Mouse (Mus musculus) layer of hippocampus, postnatal 36 days (tissue): ENCODE measurements around the gene Hoxc6. TPM values are rescaled to one million over a fixed set of nuclear protein-coding genes. Genes with fewer than 3 reads are reported as not detected.

Experiments used
- DNase-seq, 2 experiments: peaks; one replicate each; pipeline ENCODE4 v3.0.0; 2022
- total RNA-seq, 2 experiments: library from RNA; stranded (reverse); gene quantifications; 2 replicates each; pipeline ENCODE4 v1.2.3; 2021

The Hoxc6 gene
- total RNA-seq, 2 experiments from 2014 or later, result not detected

DNA sequence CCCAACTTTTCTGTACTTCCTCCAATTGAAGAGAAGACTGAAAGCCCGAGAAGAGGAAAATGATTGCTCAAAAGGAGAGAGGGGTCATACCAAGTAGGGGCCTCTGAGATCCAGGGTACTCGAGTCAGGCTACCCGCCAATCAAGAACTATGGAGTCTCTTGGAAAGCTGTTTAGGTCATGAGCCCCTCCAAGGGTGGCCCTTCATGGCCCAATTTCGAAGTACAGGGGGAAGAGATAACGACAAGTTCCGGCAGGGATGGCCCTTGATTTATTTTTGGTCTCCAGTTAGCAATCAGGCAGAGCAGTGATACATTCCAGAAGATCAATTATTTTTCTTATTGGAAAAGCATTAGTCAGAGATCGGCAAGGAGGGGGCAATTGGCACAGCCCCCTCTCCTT, 6.3 kb upstream of the Hoxc6 start:
- DNase-seq, result no peak

DNA sequence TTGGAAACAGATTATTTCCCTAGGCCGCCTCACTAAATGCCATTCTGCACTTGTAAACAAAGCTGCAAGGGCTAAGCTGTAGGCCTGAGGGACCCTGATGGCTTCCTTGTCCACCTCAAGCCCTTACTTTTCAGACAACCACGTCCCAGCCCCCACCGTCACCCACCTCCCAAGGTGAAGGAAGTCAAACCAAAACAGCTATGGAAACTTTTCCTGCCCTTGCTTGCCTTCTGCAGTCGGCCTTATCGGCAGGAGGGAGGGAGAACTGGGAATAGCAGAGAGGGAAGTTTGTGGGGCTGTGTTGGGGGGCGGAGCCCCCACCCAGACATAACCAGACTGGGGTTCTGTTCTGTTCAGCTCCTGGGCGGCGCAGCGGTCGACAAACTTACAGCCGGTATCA, 5.9 kb upstream of the Hoxc6 start:
- no peak for DNase-seq

DNA sequence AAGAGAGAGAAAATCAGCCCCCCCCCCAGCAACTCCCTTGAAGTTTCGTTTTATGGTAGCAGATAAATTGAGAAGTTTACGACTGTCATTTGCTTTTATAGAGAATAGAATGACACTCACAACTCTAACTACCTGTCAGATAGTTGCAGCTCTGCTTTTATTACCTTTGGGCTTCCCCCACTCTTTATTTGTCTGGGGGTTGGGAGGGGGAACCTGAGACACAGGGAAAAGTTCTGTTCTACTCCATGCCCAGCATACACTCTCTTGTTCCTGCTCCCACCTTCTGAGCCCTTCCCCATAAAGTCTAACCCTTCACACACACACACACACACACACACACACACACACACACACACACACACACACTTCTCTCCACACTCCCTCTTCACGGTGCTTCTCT, 5.2 kb upstream of the Hoxc6 start:
- DNase-seq, result no peak

DNA sequence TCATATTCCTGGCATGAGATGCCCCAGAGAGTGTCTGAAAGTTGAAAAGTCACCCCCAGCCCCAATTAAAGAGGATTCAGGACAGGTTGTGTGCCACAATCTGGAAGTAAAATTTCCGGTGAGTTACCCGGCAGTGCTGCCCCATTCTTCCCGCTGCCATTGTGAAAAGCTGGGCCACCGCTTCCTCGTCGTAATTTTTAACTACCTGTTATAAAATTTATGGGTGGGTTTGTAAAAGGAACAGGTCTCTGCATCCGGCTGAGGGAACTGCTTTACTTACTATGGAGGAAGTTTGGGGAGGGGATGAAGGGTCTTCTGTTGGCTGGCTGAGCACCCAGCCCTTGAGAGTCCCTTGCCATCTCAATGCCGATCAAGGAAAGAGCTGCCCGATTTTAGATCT, 1.5 kb upstream of the Hoxc6 start:
- DNase-seq, result no peak

DNA sequence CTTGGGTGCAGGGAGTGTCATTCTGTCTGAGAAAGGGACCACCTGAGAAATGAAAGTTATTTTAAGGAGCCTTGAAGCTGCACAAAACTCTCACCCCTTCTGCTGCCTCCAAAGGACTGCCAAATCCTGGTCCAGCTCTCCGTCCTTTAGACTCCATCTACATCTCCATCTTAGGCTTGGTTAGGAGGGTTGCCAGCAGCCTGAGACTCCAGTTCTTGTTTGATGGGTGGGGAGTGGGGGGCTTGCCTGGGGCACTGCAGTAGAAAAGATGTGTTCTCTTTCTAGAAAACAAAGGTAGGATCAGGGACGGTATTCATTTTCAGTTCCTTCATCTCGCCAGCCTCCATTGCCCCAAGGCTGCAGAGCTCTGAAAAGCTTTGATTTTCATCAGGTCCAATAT, 626 bp upstream of the Hoxc6 start:
- no peak for DNase-seq

DNA sequence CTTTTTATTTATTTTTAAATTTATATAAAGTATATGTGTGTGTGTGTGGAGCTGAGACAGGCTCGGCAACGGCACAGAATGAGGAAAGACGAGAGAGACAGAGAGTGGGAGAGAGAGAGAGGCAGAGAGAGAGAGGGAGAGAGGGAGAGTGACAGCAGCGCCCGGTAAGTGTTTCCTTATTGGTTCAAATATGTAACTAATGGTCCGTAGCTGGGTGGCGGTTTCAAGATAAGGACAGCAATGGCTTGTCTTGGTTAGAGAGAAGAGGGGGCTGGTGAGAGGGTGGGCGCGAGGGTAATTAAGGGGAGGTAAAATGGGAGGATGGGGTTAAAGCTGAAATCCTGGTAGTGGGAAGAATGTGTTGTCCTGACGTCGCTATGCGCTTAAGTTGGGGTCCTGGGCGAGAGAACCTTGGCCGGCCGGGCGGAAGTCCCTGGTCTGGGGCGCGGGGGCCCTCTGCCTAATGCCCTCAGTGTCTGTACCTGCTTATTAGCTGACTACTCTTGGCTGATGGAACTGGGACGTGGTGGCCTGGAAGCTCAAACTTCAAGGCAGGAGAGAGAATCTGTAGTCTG, 638 bp downstream of the Hoxc6 start:
- no peak for DNase-seq

DNA sequence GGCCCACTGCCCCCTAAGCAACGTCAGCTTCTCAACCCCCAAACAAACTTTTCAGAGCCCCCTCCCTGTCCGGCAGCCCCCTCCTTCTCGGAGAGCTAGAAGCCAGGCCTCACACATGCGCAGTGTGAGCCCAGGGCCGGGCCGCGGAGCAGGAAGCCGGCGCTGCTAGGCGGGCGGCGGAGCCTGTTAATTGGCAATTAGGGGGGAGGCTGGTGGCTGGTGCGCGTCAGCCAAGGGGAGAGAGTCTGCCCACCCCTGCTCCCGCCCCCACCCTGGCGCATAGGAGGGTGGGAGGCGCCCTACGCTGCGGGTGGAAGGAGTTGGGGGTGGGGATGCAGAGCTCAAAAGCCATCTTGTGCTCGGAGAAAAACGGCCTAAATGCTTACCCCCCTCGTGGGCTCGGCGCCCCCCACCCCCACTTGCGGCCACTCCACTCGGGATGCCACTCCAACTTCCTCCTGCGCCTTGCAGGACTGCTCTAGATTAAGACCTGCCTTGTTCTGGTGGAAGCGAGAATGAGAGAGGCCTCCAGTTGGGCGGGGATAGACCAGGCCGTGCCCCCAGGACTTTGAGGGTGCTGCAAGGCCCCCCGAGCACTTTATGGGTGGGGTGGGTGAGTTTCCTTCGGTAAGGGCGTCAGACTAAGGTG, 1.2 kb downstream of the Hoxc6 start:
- DNase-seq, result no peak

DNA sequence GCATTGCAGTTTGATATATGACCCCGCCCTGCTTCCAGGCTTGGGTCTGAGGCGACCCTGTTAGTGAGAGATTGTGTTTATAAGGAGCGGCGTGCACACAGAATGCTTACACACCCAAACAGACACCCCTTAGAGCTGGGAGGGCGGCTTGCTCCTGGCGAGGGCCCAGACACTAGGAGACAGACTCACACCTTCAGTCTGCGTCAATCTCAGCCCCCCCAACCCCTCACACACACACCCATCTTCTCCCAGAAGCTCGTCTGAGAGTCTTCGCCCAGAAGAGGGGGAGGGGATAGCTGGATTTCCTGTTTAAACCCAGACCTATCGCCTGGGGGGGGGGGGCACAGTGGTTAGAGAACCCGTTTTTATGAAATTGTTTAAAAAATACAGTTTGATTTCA, 1.9 kb downstream of the Hoxc6 start:
- DNase-seq, result no peak

DNA sequence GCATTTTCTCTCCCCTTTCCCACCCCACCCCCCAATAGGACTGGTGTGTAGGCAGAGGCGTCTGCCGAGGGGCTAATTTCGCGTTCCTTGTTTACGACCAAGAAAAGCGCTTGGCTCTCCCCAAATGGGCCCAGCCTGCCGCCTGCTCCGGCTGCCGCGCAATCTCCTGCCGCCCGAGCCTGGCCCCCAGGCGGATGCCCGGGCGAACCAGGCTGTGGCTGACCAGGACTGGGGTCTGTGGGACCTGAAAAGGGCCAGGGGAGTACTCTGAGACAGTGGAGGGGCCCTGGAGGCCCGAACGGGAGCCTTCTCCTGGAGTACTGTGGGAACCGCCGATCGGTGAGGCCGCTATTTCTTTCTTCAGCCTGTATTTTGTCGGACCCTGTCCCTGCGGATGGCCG, 2.4 kb downstream of the Hoxc6 start:
- no peak for DNase-seq

DNA sequence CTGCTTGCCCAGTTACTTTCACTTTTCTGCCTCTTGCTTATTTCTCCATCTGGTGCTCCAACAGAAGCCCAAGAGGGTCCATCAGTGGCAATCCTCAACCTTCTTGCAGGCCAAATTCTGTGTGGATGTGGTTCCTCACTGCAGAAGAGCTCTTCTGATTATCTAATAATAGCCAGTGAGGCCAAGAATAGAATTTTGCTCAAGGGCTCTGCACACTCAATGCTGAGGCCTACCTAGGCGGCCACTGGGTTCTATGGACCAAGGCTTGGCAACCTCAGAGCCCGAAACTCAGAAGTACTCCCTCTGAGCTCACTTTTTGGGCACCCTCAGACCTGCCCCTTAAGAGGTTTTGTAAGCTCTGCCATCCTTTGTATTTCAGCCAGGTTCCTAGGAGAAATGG, 3.3 kb downstream of the Hoxc6 start:
- no peak for DNase-seq

DNA sequence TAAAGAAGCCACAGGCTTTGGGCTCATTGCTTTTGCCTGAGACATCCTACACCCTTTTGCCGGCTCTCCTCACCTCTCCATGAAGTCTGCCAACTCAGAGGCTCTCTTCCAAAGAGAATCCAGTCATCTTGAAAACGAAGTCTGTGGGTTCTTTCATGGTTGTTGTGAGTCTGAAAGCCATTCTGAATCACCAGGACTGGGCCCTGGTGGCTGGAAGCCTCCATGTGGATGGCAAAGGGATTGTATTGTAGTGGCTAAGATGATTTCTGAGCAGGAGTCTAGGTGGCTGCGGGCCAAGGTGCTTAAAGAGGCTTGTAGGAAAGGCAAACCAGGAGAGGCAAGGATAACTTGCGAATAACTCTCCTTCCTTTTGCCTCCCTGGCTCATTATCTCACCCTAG, 4.1 kb downstream of the Hoxc6 start:
- DNase-seq, result no peak

DNA sequence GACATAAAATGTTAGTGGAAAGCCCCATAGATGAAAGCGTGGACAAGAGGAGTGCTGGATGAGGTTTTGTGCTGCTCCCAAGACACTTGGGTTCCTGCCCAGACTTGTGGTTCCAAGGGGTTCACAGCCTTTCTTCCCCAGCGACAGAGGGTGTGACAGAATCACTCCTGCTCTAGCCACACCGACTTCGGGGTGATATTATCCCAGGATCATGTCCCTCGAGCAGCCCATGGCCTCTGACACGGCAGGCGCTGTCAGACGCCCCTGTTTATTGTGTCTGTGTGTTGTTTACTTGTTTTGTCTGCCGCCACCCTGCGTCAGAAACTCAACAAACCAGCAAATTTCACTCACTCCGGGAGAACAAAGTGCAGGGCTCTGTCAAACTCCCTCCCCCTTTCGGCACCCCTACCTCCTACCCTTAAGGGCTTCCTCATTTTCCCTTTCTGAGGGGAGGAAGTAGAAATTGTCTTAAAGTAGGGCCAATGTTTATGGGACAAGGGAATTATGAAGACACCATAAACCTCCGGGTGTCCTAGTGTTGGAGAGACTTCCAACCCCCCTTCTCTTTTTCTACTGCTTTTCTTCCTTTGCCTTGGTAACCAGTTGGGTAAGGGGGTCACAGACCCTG, 4.9 kb downstream of the Hoxc6 start:
- no peak for DNase-seq

DNA sequence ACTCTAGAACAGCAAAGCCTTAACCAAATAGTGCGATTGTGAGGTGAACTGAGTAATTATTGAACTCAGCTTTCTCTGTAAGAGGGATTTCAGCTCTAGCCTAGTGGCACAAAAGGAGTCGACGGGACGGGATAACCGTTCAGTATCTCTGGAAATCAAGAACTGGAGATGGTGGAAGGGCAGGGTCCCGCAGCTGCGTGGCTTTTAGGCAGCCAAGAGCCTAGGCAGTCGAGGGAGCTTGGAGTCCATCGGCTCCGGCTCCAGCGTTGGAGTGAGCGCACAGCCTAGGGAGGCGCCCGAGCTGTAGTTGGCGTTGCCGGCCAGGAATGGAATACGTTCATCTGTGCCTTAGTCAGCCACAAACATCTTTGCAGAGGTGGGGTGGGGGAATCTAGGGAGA, 7.3 kb downstream of the Hoxc6 start:
- DNase-seq, result no peak

DNA sequence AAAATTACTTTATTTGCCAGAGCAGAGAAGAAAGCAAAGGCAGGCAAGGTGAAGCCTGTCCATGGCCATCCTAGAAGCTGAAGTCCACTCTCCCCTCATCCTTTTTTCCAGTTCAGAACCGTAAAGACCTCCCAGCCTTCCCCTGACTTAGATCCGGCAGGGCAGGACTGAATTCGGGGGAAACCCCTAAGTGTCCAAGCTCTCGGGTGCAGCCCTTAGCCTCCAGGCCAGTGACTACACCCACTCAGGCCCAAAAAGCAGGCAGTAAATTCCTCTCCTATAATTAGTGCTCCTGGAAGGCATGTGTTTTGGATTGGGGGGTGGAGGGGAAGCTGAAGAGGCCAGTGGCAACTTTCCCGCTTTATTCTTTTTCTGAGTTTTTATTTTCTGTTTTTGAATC, 7.7 kb downstream of the Hoxc6 start:
- no peak for DNase-seq

DNA sequence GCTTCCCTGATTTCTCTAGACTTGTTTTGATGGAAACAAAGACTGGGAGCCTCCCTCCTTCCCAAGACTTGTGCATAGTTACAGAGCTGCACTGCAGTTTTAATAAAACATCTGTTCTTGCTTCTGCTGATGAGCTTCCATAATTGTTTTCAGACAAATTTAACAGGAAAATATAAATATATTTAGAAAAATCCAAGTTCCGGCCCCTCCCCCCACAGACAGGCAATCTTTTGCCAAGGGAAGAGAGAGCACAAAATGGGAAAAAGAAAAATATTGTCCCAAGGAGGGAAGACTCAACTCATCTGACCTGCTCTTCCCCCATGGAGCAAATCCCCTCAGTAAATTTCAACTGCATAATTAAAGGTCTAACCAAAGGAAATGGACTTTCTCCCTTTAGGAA, 8.3 kb downstream of the Hoxc6 start:
- no peak for DNase-seq

DNA sequence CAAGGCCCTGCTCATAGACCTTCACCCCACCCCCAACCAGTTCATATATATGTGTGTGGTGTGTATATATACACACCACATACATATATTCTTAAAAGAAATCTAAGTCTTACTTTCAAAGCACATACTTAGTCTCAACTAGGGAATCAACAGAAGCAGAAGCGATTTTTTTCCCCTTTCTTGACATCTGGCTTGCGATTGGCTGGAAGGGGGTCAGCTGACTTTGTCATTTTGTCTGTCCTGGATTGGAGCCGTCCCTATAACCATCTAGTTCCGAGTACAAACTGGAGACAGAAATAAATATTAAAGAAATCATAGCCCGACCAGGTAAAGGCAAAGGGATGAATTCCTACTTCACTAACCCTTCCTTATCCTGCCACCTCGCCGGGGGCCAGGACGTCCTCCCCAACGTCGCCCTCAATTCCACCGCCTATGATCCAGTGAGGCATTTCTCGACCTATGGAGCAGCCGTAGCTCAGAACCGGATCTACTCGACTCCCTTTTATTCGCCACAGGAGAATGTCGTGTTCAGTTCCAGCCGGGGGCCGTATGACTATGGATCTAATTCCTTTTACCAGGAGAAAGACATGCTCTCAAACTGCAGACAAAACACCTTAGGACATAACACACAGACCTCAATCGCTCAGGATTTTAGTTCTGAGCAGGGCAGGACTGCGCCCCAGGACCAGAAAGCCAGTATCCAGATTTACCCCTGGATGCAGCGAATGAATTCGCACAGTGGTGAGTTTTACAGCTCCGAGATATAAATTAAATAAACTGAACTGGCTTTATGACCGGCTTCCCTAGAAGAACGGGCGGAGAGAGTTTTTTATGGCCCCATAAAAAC, 11.4 kb downstream of the Hoxc6 start:
- no peak for DNase-seq

DNA sequence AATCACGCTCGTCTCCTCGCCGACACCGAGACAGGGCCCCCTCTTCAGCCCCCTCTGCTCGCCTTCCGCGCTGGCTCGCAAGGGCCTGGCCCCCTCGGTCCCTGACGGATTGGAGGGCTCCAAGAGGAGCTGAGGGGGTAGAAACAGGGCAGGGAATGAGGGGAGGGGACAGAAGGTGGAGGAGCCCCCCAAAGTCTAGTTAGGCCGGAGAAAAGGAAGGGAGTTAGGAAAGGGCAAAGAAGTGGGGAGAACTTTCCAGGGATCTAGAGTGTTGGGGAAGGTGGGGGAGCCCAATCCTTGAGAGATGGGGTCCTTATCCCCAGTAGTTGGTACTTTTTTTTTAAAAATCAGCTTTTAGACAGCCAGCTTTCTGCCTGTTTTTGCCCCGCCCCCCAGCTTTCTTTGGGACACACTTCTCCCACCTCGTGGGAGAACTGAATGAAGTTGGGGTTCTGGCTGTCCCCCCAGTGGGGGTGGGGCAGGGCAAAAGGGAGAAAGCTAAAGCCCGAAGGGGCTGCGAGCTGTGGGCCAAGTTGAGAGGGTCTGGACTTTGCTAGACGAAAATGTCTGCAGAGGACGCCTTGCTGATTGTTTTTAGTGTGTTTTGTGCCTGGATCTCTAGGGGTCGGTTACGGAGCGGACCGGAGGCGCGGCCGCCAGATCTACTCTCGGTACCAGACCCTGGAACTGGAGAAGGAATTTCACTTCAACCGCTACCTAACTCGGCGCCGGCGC, 12.2 kb downstream of the Hoxc6 start:
- no peak for DNase-seq

DNA sequence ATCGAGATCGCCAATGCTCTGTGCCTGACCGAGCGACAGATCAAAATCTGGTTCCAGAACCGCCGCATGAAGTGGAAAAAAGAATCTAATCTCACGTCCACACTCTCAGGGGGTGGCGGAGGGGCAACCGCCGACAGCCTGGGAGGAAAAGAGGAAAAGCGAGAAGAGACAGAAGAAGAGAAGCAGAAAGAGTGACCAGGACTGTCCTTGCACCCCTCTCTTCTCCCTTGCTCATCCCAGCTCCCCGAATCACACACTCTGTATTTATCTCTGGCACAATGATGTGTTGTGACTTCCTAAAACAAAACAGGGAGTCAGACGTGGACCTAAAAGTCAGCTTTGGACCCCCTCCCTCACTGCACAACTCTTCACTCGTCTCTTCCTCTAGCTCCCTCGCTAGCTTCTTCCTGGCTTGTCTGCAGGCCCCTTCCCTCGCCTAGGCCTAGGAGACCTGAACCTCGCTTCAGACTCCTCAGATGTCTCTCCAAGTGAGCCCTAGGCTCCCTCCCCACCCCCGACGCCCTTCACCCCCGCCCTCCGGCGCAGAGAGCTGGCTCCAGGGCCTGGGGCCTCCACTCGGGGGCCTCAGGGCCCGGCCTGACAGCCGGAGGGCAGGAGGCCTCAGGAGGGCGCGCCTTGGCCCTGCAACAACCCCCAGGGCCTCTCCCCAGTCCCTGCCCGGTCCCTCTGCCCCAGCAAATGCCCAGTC, 12.9 kb downstream of the Hoxc6 start:
- no peak for DNase-seq

DNA sequence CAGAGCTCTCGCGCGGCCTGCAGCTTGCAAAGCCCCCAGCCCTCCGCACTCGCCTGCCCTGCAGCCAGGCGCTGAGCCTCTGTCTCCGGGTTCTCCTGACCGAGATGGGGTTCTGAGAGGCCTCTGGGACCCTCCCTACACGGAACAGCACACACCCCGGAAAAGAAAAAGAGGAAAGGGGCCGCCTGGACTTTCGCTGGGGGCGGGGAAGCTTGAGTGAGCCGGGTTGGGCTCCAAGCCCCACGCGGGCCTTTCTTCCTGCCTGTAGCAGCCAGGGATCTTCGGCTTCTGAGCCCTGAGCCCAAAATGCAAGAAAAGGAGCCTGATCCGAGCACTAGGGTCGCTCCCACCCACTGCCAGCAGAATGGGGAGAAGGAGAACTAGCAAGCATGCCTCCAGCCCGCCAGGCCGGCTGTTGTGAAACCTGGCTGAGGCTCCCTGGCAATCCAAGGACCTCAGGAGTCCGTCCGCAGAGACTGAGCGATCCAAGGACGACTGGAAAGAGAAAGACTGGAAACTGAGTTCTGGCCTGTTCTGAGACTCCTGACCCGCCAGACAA, 13.9 kb downstream of the Hoxc6 start:
- no peak for DNase-seq

DNA sequence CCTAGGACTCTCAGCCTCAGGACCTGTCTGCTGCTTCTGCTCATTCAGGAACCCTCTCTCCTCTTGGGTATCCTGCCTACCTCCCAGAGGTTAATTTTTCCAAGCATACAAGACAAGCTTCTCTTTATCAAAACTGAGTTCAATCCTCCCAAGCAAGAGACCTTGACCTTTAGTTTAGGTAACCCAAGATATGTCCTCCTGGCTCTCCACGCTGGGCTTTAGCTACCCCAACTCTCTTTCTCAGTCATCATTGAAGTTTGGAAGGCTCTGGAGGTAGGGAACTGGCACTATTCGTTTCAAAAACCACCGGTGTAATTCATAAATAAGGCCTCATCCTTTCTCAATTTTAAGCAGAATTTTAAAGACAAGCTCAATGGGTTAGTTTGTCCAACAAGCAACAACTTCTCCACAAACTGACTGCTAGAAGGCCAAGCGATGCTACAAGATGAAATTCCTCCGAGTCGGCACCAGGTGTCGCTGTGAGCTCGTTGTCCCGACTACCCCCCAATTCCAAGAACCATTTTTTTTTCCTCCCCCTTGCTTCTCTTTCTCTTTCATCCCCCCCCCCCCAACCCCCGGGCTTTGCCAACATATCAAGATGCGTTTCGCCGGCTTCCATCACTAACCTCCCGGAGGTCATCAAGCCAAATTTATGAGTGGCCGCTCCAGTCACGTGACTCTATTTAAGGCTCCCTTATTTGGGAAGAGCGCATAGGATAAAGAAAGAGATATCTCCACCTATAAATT, 15.4 kb downstream of the Hoxc6 start:
- DNase-seq, result no peak
